Mouse (Mus musculus) stomach, postnatal 0 days (tissue): Measurements from ENCODE around the gene Cnnm4. TPM values are rescaled to one million over a fixed set of nuclear protein-coding genes. Genes with fewer than 3 reads are reported as not detected.

Source experiments
- ATAC-seq: fragments of 200-750 bp; cut with Nextera tagmentation; 2 replicates; pipeline ENCODE4 v1.8.0; 2017; ENCODE audit not compliant: low FRiP score, low TSS enrichment
- DNase-seq: peaks from one replicate; pipeline ENCODE4 v3.0.0-alpha.2; 2016; ENCODE audit warnings: low spot score
- H3K27ac ChIP-seq: fragments of 300-500 bp; sonication (generic); replicated peaks from 2 replicates; pipeline ENCODE4 v1.5.1; 2014; ENCODE audit warnings: mild to moderate bottlenecking, control low read depth
- H3K27me3 ChIP-seq: fragments of 300-500 bp; sonication (generic); 2 replicates; pipeline ENCODE4 v1.6.1; 2014; ENCODE audit warnings: low read length; ENCODE audit not compliant: control insufficient read depth, insufficient read depth
- H3K36me3 ChIP-seq: fragments of 300-500 bp; sonication (generic); 2 replicates; pipeline ENCODE4 v1.6.1; 2014; ENCODE audit warnings: low read length, mixed read lengths; ENCODE audit not compliant: control insufficient read depth, insufficient read depth
- H3K4me1 ChIP-seq: fragments of 300-500 bp; sonication (generic); replicated peaks from 2 replicates; pipeline ENCODE4 v1.6.1; 2014; ENCODE audit warnings: antibody characterized with exemption; ENCODE audit not compliant: control insufficient read depth, insufficient read depth
- H3K4me2 ChIP-seq: fragments of 300-500 bp; sonication (generic); replicated peaks from 2 replicates; pipeline ENCODE4 v1.6.1; 2014; ENCODE audit warnings: low read depth, mild to moderate bottlenecking, control low read depth, moderate library complexity
- H3K4me3 ChIP-seq: fragments of 300-500 bp; sonication (generic); 2 replicates; pipeline ENCODE4 v1.5.1; 2014; ENCODE audit warnings: low read depth, low read length, control low read depth
- H3K9ac ChIP-seq: fragments of 300-500 bp; sonication (generic); 2 replicates; pipeline ENCODE4 v1.6.1; 2014; ENCODE audit warnings: mild to moderate bottlenecking, low read length, control low read depth, mixed read lengths
- H3K9me3 ChIP-seq: fragments of 300-500 bp; sonication (generic); 2 replicates; pipeline ENCODE4 v1.6.1; 2016; ENCODE audit warnings: low read length; ENCODE audit not compliant: control insufficient read depth
- CTCF ChIP-seq: IDR thresholded peaks from 2 replicates; pipeline ENCODE4 v1.5.1; 2016; ENCODE audit warnings: antibody characterized with exemption, low read depth, mild to moderate bottlenecking, moderate library complexity
- EP300 ChIP-seq: optimal IDR thresholded peaks from 2 replicates; pipeline ENCODE3; 2016; ENCODE audit warnings: antibody characterized with exemption
- whole genome bisulfite sequencing: fragments of 180-500 bp; shearing (Covaris S2); extraction: QIAGEN DNeasy Blood & Tissue Kit; methylation state at CpG from one replicate; pipeline ENCODE4 v1.1.7; 2014; 5-methylcytosine and 5-hydroxymethylcytosine counted together
- polyA plus RNA-seq: library from polyadenylated mRNA; unstranded; fragments of >200 nt; fragmentation: Nextera tagmentation; extraction: Ambion mirVana; gene quantifications from 2 replicates; pipeline ENCODE4 v1.2.1, GENCODE M21; 2015

Gene Cnnm4
- 18.2 and 19.1 TPM in 2 replicates for polyA plus RNA-seq

GRCm38 (mm10) chr1:36471181-36472105 lies at the start of gene Cnnm4:
Cnnm4 (plus strand) TSS chr1:36471620.
- Histone ChIP-seq H3K27me3 (no peaks in the 10 kb centered on the region), H3K9ac (peak within 1 kb of the TSS; percentile 79), H3K27ac (peak within 1 kb of the TSS; percentile 91), H3K4me3 (peak within 1 kb of the TSS; percentile 64), H3K4me1 (peaks cover 22% of the 10 kb centered on the region), H3K4me2 (peak within 1 kb of the TSS; percentile 86), H3K9me3 (no peaks in the 10 kb centered on the region), H3K36me3 (no peaks in the 10 kb centered on the region)
- peak; percentile 92 for ATAC-seq
- under 1% methylated on average over 70 of the region's 98 CpGs for WGBS
- TF ChIP-seq CTCF (peak; percentile 60), EP300 (no peak)
- DNase-seq, result peak; percentile 97

- DNase-seq (no peak), ATAC-seq (no peak)
- Histone ChIP-seq H3K36me3 (peaks cover 24% of the 10 kb centered on the region), H3K4me3 (no peak overlapping the region), H3K27me3 (no peaks in the 10 kb centered on the region), H3K9me3 (no peaks in the 10 kb centered on the region), H3K4me1 (no peaks in the 10 kb centered on the region), H3K4me2 (no peak overlapping the region), H3K9ac (no peak overlapping the region), H3K27ac (no peak overlapping the region)
- TF ChIP-seq CTCF (no peak), EP300 (no peak)
- 92% methylated on average over 2 of the region's 2 CpGs for WGBS
These were observed 41.9 kb upstream of the Cnnm4 start for GRCm38 (mm10) chr1:36429511-36429910.

GRCm38 (mm10) chr1:36432999-36433398 lies 38.4 kb upstream of the Cnnm4 start:
- no peaks in the 10 kb centered on the region for H3K4me1 ChIP-seq
- ATAC-seq, result no peak
- H3K27ac ChIP-seq, result no peak overlapping the region
- TF ChIP-seq CTCF, result no peak
- TF ChIP-seq EP300, result no peak
- H3K4me2 ChIP-seq, result no peak overlapping the region
- 68% methylated on average over 4 of the region's 4 CpGs for WGBS
- H3K4me3 ChIP-seq, result no peak overlapping the region
- no peaks in the 10 kb centered on the region for H3K27me3 ChIP-seq
- no peak for DNase-seq
- peaks cover 17% of the 10 kb centered on the region for H3K36me3 ChIP-seq
- H3K9me3 ChIP-seq, result no peaks in the 10 kb centered on the region
- H3K9ac ChIP-seq, result no peak overlapping the region

GRCm38 (mm10) chr1:36433616-36434015 lies 37.8 kb upstream of the Cnnm4 start:
- TF ChIP-seq EP300 (no peak), CTCF (no peak)
- Histone ChIP-seq H3K4me1 (no peaks in the 10 kb centered on the region), H3K4me2 (no peak overlapping the region), H3K9ac (no peak overlapping the region), H3K9me3 (no peaks in the 10 kb centered on the region), H3K27me3 (no peaks in the 10 kb centered on the region), H3K4me3 (no peak overlapping the region), H3K27ac (no peak overlapping the region), H3K36me3 (peaks cover 19% of the 10 kb centered on the region)
- no peak for DNase-seq
- 79% methylated on average over 3 of the region's 3 CpGs for WGBS
- no peak for ATAC-seq

GRCm38 (mm10) chr1:36435071-36435470 lies 36.3 kb upstream of the Cnnm4 start:
- DNase-seq (no peak), ATAC-seq (no peak)
- Histone ChIP-seq H3K27me3 (no peaks in the 10 kb centered on the region), H3K4me1 (no peaks in the 10 kb centered on the region), H3K9ac (no peak overlapping the region), H3K4me3 (no peak overlapping the region), H3K9me3 (no peaks in the 10 kb centered on the region), H3K4me2 (no peak overlapping the region), H3K27ac (no peak overlapping the region), H3K36me3 (peaks cover 15% of the 10 kb centered on the region)
- 58% methylated on average over 4 of the region's 4 CpGs for WGBS
- TF ChIP-seq EP300 (no peak), CTCF (no peak)

GRCm38 (mm10) chr1:36436515-36436914 lies 34.9 kb upstream of the Cnnm4 start:
- Histone ChIP-seq H3K9ac (no peak overlapping the region), H3K4me2 (no peak overlapping the region), H3K4me3 (no peak overlapping the region), H3K27ac (no peak overlapping the region), H3K36me3 (peaks cover 13% of the 10 kb centered on the region), H3K9me3 (no peaks in the 10 kb centered on the region), H3K27me3 (no peaks in the 10 kb centered on the region), H3K4me1 (no peaks in the 10 kb centered on the region)
- no peak for DNase-seq
- WGBS, result 94% methylated on average over 6 of the region's 6 CpGs
- no peak for TF ChIP-seq EP300
- no peak for TF ChIP-seq CTCF
- ATAC-seq, result no peak
